Mouse (Mus musculus) spleen, adult 12 weeks (tissue): Measurements from ENCODE around the gene Arhgap35.

Experiments
- DNase-seq: peaks from one replicate; pipeline ENCODE4 v3.0.0; 2022; ENCODE audit warnings: low spot score

The Arhgap35 gene

DNA sequence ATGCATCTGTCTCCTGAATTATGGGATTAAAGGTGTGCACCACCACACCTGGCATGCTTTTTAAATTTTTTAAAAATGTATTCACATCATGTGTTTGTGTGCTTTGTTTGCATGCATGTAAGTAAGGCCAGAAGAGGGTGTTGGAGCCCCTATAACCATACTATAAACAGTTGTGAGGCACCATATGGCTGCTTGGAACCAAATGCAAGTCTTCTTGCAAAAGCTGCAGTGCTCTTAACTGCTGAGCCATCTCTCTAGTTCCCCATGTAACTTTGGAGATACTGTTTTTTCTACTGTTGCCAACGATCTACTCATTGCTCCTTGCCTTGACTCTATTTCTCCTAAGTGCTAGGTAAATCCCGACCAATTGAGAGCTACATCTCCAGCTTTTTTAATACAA is 95.5 kb downstream of the Arhgap35 start:
- DNase-seq, result no peak

DNA sequence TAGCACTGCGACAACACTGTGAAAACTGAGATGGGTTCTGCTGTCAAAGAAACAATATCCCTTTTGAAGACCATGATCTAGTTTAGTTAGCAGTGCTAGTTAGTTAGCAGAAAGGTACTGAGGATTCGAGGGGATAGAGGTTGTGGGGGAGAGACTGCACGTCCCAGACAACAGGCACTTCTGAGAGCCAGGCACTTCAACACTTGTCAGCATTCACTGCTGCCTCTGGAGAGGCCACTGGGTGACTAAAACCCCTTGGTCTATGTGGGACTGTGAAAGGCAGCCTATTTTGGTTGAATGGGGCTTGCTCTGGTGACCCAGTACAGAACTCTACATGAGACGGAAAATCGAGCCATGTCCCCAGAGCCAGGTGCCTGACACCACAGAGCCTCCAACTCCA is 97.6 kb downstream of the Arhgap35 start:
- no peak for DNase-seq

DNA sequence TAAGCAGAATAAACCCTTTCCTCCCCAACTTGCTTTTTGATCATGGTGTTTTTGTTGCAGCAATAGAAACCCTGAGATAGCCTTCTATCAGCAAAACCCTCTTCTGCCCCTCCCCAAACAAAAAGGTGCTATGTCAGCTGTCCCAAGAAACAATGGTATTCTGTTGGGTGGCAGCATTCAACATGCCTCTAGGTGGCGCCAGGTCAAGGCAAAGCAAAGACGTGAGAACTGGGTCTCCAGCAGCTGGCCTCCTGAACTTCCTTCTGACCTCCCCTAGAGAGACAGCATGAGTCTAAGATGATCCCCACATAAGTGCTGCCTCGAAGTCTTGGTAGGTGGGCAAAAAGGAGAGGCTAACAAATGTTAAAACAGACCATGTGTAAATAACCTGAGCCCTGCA is 107.5 kb downstream of the Arhgap35 start:
- no peak for DNase-seq

DNA sequence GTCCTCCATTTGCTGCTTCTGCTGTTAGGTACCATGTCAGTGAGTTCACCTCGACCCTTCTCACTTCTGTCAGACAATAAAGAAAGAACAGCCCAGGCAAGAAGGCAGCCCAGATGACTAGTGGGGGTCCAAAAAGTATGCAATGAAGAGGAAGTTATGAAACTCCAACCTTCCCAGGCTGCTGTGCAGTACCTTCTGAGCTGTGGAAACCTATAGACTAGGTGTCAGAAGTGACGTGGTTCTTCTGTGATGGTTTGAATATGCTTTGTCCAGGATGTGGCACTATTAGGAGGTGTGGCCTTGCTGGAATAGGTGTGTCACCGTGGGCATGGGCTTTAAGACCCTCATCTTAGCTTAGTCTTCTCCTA is 109.6 kb downstream of the Arhgap35 start:
- no peak for DNase-seq

DNA sequence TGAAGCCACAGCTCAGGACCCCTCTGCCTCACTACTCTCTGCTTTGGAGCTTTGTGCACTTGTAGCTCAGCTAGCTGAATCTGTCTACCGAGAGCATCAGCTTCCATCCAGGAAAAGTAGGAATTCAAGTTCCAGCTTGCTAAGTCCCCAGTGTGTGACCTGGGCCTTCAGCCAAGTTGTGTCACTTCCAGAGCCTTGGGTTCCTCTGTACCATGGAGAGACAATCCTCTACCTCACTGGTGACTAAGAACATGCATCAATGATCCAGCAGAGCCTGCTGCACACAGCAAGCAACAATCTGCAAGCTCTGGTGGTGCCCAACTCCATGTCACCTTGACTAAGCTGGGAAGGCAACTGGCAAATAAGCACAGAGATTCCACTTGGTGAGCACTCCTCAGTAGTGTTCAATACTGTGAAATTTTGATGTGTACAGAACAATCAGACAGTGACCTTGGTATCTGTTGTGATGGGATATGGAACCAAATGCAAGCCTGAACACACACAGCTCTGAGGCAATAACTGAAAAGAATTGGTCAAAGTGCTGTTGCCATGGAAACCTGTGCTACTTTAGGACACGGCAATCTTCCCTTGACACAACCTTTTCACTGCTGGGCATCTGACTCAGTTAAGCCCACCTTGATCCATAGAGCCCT is 110.1 kb downstream of the Arhgap35 start:
- no peak for DNase-seq

- no peak for DNase-seq
These were observed 113.2 kb downstream of the Arhgap35 start for GRCm38 (mm10) chr7:16501571-16501970.

DNA sequence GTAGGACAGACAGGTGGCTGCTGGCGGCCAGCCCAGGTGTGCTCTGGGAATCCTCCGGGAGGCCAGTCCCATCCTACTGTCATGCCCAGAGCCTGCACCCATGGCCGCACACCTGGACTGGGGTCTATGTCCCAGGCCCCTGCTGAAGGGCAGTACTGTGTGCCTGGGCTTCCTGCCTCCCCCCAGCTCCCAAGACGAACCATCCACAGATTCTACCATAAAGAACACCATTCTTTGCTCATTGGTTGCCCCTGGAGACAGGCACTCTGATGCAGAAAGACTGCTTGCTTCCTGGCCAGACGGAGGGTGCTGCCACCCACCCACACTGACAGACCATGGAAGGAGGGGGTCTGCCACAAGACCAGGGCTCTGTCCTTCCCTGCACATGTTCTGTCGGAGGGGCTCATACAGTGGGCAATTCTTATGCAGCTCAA is 115.1 kb downstream of the Arhgap35 start:
- DNase-seq, result no peak

- DNase-seq, result no peak
These were observed 118.5 kb downstream of the Arhgap35 start for GRCm38 (mm10) chr7:16496260-16496659.

GRCm38 (mm10) chr7:16493361-16493760 is 121.4 kb downstream of the Arhgap35 start:
- no peak for DNase-seq

- DNase-seq, result no peak
These were observed 122.6 kb downstream of the Arhgap35 start for GRCm38 (mm10) chr7:16492211-16492610.

- DNase-seq, result peak; percentile 41
These were observed 123.0 kb downstream of the Arhgap35 start for GRCm38 (mm10) chr7:16491759-16492158.

GRCm38 (mm10) chr7:16489948-16490347 is 124.8 kb downstream of the Arhgap35 start:
- no peak for DNase-seq

GRCm38 (mm10) chr7:16488816-16489215 is 126.0 kb downstream of the Arhgap35 start:
- no peak for DNase-seq

DNA sequence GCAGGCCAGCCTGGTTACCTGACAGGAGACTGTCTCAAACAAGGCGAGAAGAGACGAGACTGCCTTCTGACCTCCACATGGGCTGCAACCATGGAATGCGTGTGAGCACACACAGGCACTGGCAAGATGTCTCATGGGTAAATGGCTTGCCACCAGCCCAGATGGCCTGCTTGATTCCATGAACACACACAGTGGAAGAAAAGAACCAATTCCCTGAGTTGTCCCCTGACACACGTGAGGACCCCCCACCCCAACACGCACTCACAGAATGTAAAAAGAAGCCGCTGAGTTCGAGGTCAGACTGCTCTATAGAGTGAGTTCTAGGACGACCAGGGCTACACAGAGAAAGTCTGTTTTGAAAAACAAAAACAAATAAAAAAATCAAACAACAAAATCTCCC is 137.2 kb downstream of the Arhgap35 start, which contains the start of gene Npas1:
Npas1 (minus strand) TSS at position 101 of the 400 bp plus-strand sequence.
- DNase-seq, result no peak

GRCm38 (mm10) chr7:16476600-16476989 is 138.2 kb downstream of the Arhgap35 start:
- no peak for DNase-seq

DNA sequence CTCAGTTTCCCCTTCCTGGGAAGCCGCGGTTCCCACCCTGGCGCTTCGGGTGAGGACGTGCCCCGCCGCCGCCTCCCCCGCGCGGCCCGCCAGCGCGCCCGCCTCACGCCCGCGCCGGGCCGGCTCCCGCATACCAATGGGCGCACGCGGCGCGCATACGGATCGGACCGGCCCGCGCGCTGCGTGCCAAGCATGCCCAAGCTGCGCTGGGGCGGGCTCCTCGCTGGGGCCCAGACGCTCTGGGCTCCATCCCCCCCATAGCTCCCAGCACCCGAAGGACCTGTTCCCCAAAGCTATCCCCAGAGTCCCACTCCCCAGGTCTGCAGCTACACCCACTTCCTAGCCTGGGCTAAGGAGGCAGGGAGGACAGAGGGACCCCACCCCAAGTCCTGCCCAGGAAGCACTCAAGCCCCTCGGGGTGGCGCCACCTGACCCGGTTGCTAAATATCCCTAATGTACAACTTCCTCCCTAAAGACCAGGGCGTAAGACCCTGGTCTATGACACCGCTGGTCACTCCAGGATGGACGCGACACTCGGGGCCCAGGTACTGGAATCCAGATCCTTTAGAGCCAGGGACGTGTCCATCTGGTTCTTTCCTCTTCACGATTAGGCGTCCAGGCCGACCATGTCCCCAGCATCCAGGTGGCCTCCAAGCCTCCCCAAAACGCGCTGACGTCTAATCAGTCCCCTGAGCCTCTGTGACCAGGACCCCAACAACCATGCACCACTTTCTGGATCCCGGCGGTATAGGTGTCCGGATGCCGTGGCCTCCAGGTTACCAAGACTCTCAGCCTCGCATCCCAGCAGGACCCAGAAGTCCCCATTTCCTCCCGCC is 138.8 kb downstream of the Arhgap35 start:
- DNase-seq, result no peak

DNA sequence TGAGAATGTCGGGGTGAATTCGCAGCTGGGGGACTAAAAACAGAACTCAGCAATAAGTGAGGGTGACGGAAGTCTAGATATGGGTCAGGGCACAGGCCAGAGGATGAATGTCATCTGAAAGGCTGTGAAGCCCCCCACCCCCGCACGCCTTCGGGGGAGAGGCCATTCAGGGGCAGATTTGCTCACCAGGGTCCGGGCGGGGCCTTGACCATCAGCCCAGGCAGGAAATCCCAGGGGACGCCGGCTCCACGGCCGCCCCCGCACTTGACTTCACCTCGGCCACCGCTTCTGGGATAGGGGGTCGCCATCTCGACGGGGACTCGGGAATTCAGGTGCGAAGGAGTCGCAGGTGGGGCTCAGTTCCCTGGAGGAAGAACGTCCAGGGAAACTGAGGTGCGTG is 139.5 kb downstream of the Arhgap35 start:
- no peak for DNase-seq

DNA sequence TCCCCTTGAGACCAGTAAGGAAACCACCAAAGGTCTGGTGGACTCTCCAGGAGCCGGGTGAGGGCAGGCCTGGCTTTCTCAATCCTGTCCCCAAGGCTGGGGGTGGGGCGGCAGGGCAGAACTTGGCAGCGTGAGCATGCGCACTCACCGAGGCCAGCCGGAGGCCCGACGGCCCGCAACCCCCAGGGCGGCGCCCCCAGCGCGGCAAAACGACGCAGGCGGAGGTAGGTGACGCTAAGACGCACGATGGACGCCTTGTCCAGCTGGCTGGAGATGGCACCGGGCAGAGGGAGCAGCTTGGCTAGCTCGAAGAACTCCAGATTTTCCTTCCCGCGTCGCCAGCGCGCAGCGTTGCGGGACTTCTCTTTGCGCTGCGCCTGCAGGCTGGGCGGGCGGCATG is 140.3 kb downstream of the Arhgap35 start:
- DNase-seq, result no peak

DNA sequence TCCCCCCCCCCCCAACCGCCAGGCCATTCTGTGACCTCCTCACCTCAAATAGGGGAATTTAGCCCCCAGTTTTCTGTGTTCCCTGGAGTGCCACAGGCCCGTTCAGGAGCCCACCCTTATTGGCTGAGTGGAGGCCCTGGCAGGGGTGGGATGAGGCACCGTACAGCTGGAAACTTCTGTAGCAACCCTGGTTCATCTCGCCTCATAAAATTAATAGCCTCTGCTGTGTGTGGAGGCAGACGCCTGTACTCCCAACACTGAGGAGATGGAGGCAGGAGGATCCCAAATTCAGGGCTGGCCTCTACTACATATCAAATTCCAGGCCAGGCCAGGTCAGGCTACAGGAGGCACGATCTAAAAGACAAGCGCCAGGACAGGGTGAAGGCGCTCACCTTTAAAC is 140.9 kb downstream of the Arhgap35 start:
- no peak for DNase-seq

DNA sequence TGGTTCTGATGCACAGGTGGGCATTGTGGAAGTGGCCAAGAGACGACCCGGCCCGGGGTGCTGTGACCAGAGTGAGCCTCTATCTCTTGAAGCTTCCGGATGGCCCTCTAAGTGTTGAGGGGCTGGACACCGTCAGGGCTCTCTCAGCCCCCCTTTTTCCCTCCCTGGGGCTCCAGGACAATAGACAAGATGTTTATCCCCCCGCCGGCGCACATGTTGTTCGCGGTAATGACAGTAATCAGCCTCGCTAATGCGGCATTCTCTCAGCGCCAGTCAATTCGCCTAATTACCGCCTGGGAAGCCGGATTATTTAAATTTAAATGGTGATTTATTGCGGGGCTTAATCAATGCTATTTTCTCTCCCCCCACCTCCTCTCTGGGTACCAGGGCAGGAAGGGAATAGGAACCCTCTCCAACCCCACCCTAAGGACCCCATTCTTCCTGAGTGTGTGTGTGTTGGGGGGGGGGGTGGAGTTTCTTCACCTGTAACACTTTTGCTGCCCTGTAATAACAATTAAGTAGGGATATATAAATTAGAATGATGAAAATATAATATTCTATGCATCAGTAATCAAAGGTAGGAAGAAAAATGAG is 142.6 kb downstream of the Arhgap35 start:
- DNase-seq, result no peak

DNA sequence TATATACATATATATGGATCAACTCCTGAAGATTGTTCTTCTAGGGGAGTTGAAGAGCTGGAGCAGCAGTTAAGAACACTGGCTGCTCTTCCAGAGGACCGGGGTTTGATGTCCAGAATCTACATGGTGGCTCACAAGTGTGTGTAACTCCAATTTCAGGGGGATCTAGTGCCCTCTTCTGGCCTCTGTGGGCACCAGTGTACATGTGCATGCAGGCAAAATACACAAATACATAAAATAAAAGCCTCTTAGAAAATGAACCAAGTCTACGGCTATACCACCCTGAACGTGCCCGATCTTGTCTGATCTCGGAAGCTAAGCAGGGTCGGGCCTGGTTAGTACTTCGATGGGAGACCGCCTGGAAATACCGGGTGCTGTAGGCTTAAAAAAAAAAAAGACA is 143.2 kb downstream of the Arhgap35 start:
- DNase-seq, result no peak

DNA sequence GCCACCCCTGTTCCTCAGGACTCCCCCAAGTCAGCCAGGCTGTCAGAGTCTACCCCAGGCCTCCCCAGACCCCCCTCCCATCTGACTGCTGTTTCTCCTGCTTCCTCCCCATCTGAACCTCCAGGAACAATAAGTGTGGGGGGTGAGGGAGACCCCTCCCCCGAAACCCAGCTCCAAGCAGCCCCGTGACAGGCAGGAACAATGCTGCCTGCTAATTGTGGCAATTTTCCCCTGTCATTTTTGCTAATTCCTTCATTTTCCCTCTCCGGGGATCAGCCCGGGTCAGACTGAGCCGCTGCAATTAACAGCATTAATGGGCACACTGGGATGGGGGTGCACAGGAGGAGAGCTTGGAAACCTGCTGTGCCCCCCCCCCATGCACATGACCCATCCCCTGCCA is 146.7 kb downstream of the Arhgap35 start:
- no peak for DNase-seq

DNA sequence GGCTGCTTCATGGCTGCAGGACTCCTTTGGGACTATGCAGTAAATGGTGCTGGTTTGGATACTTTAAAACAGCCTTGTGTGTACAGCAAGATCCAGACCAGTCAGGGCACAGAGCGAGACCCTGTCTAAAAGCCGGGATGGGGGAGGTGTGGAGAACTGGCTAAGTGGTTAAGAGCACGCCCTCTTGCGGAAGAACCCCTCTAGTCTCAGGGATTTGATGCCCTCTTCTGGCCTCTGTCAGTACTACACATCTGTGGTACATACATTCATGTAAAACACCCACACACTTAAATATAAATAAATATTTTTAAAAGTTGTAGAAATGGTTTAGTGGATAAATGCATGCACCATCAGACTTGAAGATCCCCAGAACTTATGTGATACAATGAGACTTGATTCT is 148.2 kb downstream of the Arhgap35 start:
- DNase-seq, result peak; percentile 27
